Mouse (Mus musculus) embryonic facial prominence, embryonic 15.5 days (tissue): Measurements from ENCODE around the gene Dock1. TPM values are rescaled to one million over a fixed set of nuclear protein-coding genes. Genes with fewer than 3 reads are reported as not detected.

Experiments
- ATAC-seq: fragments of 200-750 bp; cut with Nextera tagmentation; 2 replicates; pipeline ENCODE4 v1.8.0; 2017; ENCODE audit warnings: low read depth, moderate TSS enrichment; ENCODE audit not compliant: insufficient number of reproducible peaks, low FRiP score, low TSS enrichment
- H3K27ac ChIP-seq: fragments of 300-500 bp; sonication (generic); replicated peaks from 2 replicates; pipeline ENCODE4 v1.5.1; 2015; ENCODE audit warnings: mild to moderate bottlenecking, inconsistent platforms
- H3K27me3 ChIP-seq: fragments of 300-500 bp; sonication (generic); 2 replicates; pipeline ENCODE4 v1.6.1; 2015; ENCODE audit warnings: inconsistent platforms
- H3K36me3 ChIP-seq: fragments of 300-500 bp; sonication (generic); 2 replicates; pipeline ENCODE4 v1.6.1; 2015; ENCODE audit warnings: mild to moderate bottlenecking, inconsistent platforms
- H3K4me1 ChIP-seq: fragments of 300-500 bp; sonication (generic); 2 replicates; pipeline ENCODE4 v1.6.1; 2015; ENCODE audit warnings: inconsistent platforms
- H3K4me2 ChIP-seq: fragments of 300-500 bp; sonication (generic); replicated peaks from 2 replicates; pipeline ENCODE4 v1.6.1; 2015; ENCODE audit warnings: mild to moderate bottlenecking, inconsistent platforms
- H3K4me3 ChIP-seq: fragments of 300-500 bp; sonication (generic); replicated peaks from 2 replicates; pipeline ENCODE4 v1.5.1; 2015; ENCODE audit warnings: mild to moderate bottlenecking, inconsistent platforms
- H3K9ac ChIP-seq: fragments of 300-500 bp; sonication (generic); 2 replicates; pipeline ENCODE4 v1.6.1; 2015; ENCODE audit warnings: inconsistent platforms
- H3K9me3 ChIP-seq: fragments of 300-500 bp; sonication (generic); replicated peaks from 2 replicates; pipeline ENCODE4 v1.6.1; 2016; ENCODE audit warnings: inconsistent platforms
- WGBS: fragments of 180-500 bp; shearing (Covaris S2); methylation state at CpG from one replicate; pipeline ENCODE4 v1.1.7; 2015; 5-methylcytosine and 5-hydroxymethylcytosine counted together
- polyA plus RNA-seq: library from polyadenylated mRNA; unstranded; fragments of >200 nt; fragmentation: Nextera tagmentation; extraction: Ambion mirVana; gene quantifications from 2 replicates; pipeline ENCODE4 v1.2.1, GENCODE M21; 2015

Gene Dock1
- polyA plus RNA-seq, 1 experiment from 2014 or later = 33.8 TPM

DNA sequence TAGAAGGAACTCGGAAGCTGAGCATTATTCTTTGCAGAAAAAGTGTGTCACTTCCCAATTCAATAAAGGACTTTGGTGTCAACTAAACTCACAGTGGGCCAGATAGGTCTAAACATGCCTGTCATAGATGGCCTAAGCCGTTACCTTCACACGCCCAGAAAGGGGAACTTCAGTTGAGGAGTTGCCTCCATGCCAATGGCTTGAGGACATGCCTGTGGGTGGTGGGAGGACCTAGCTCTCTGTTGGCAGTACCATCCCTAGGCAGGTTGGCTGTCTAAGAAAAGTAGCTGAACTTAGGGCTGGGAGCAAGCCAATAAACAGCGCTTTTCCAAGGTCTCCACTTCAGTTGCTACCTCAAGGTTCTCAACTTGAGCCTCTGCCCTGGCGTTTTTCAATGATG lies 53.1 kb downstream of the Dock1 start:
- Histone ChIP-seq H3K27ac (no peak overlapping the region), H3K4me1 (peaks cover 20% of the 10 kb centered on the region; the same call in 1 of the 2 replicates), H3K9ac (no peak overlapping the region), H3K9me3 (no peaks in the 10 kb centered on the region), H3K4me2 (no peak overlapping the region), H3K27me3 (no peaks in the 10 kb centered on the region), H3K4me3 (no peak overlapping the region), H3K36me3 (peaks cover 10% of the 10 kb centered on the region; the same call in 1 of the 2 replicates)
- WGBS = 79% methylated on average over 5 of the region's 5 CpGs
- ATAC-seq = no peak

DNA sequence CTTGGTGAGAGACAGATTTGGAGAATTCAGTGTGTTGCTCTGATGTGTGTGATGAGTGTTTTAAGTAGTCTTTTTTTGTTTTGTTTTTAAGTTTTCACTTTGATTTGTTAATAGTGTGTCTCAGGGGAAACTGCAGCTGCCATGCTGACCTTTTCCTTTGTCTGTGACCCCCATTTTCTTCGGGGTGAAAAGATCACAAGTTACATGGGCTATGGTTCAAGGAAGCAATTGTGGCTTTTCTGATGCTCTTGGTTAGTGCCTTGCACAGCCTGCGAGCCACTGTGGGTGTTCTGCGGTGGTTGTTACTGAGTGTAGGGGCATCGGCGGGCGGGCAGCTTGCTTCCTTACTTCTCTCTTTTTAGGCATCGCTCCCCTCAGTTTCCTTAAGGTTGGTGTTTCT lies 54.4 kb downstream of the Dock1 start:
- no peak overlapping the region for H3K4me2 ChIP-seq
- WGBS = 23% methylated on average over 7 of the region's 7 CpGs

DNA sequence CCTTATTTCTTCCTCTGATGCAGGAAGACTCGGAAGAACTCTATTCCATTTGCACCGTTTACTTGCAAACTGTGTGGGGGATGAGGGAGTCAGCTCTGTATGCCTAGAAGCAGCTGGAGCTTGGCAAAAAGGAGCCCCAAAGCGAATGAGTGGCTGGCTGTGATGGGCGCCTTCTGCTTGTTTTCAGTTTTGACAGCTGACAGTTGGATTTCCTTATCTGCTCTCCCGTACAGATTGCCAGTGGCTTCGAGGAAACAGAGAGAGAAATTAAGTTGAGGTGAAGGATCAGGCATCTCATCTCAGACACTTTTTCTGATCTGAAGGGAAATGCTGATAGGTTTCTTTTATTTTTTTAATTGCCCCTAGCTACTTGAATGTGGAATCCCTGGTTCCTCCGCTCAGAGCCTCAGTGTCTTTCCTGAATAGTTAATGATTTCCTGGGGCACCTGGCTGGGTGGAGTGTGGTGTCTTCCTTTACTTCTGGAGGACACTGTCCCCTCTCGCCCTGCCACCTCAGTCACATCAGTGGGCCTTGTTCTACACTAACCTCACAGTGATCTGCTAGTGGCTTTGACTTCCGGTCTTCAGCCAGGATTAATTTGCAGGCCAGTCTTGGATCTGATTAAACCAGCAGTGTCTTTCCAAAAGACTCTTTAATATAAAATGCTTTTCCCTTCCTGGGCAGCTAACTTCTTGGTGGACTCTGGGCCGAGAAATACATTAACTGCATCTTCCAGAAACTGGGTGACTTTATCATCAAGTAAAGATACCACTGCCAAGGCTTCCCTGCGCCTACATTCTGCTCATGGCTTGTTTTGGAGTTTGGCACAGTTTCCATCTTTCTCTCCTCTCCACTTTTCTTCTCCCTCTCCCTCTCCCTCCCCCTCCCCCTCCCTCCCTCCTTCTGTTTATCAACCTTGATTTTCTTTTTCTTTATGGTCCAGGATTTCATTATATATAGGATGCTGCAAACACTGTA lies 55.4 kb downstream of the Dock1 start:
- WGBS = 50% methylated on average over 11 of the region's 11 CpGs
- Histone ChIP-seq H3K9ac (no peak overlapping the region), H3K9me3 (no peaks in the 10 kb centered on the region), H3K27me3 (no peaks in the 10 kb centered on the region), H3K27ac (no peak overlapping the region), H3K4me3 (no peak overlapping the region), H3K36me3 (peaks cover 16% of the 10 kb centered on the region; the same call in 1 of the 2 replicates), H3K4me1 (peaks cover 20% of the 10 kb centered on the region; the same call in 1 of the 2 replicates), H3K4me2 (no peak overlapping the region)
- no peak for ATAC-seq

More for the DNA sequence above, 54.4 kb downstream of the Dock1 start:
- peaks cover 12% of the 10 kb centered on the region; the same call in 1 of the 2 replicates for H3K36me3 ChIP-seq
- no peak for ATAC-seq
- H3K9ac ChIP-seq = no peak overlapping the region
- peaks cover 20% of the 10 kb centered on the region; the same call in 1 of the 2 replicates for H3K4me1 ChIP-seq
- H3K4me3 ChIP-seq = no peak overlapping the region
- no peaks in the 10 kb centered on the region for H3K27me3 ChIP-seq
- no peaks in the 10 kb centered on the region for H3K9me3 ChIP-seq
- H3K27ac ChIP-seq = no peak overlapping the region

DNA sequence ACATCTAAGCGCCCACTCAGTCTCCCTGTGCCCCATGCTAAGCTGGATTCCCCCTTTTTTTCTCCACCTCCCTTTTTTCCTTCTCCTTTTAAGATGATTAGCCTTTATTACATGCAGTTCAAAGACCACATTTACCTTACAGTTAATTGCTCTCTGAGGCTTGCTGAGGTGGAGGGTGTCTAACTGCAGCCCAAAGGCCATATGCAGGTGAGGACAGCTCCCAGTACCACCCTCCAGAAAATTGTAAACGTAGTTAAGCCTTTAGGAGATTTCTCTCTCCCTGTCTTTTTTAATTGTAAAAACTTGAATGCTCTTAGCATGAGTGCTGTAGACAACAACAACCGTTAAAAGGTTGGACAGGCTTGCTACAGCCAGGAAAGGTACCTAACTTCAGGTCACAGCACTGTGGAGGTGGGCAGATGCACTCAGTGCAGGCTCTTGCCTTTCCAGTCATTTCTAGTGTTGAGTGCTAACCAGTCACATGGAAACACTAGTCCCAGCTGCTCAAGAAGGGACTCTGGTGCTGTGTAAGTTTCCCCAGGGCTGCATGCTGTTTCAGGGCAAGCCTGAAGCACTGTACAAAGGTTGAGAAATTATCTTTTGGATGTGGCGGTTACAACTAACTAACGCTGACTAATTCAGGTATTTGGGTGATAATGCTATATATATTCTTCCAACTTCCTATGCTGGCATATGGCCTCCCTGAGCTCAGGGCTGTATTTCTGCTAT lies 56.2 kb downstream of the Dock1 start:
- Histone ChIP-seq H3K36me3 (peaks cover 16% of the 10 kb centered on the region; the same call in 1 of the 2 replicates), H3K4me3 (no peak overlapping the region), H3K9ac (no peak overlapping the region), H3K27ac (no peak overlapping the region), H3K4me1 (peaks cover 20% of the 10 kb centered on the region; the same call in 1 of the 2 replicates), H3K9me3 (no peaks in the 10 kb centered on the region), H3K27me3 (no peaks in the 10 kb centered on the region), H3K4me2 (no peak overlapping the region)
- no peak; the same call in 1 of the 2 replicates for ATAC-seq
- WGBS = 76% methylated on average over 5 of the region's 5 CpGs

DNA sequence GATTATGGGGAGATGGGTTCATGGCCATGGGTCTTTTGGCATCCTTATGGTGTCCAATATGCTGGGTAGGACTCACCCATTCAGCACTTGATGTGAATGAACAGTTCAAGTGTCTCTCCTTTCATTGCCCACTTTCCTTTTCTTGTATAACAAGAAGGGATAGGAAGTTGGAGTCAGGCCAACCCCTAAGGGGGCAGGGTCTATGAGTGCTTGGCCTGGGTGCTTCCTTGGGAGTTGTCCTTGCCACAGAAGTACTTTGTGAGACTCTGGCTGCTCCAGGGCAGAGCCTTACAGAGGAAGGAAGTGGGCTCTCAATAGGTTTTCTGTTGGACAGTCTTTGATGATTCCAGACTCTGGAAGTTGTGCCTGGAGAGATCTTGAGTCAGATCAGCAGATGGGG lies 58.9 kb downstream of the Dock1 start:
- Histone ChIP-seq H3K4me1 (0 out of 2 replicates have a peak, but pooled peaks cover 9% of the 10 kb centered on the region), H3K36me3 (peaks cover 30% of the 10 kb centered on the region; the same call in 1 of the 2 replicates), H3K27me3 (no peaks in the 10 kb centered on the region), H3K4me2 (no peak overlapping the region), H3K4me3 (no peak overlapping the region), H3K9ac (no peak overlapping the region), H3K9me3 (no peaks in the 10 kb centered on the region), H3K27ac (no peak overlapping the region)
- ATAC-seq = no peak

DNA sequence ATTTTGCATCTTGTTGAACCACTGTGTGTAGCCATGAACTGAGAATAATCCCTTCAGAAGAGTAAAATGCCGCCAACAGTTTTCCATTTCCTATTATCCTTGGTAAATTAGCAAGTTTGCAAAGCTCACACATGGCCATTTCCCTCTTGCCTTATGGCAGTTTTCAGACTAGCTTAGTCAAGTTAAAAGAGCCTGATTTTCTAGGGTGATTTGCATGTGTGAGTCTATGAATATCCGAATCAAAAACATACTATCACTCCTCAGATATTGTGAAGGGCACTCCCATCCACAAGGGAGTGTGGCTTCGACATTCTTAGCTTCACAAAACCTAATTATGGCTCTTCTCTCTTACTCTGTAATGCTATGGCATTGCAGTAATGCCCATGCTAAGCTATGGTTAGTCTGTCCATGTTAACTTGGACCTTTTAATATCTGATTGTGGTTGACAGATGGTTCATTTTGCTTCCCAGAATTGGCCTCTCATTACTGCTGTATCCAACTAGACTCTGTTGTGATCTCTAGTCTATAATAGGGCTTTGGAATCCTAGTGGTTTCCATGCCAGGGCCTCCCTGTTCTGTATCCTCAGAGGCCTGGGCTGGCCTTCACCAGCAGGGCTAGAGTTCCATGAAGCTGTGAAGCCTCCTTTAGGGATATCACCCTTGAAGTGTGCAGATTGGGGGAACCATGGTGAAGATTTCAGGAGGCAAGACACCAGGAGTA lies 60.1 kb downstream of the Dock1 start:
- peaks cover 39% of the 10 kb centered on the region; the same call in 1 of the 2 replicates for H3K36me3 ChIP-seq
- no peak overlapping the region for H3K4me3 ChIP-seq
- WGBS = 71% methylated on average over 3 of the region's 3 CpGs
- H3K27ac ChIP-seq = no peak overlapping the region
- no peaks in the 10 kb centered on the region for H3K9me3 ChIP-seq
- no peak overlapping the region for H3K9ac ChIP-seq
- H3K4me1 ChIP-seq = 0 out of 2 replicates have a peak, but pooled peaks cover 5% of the 10 kb centered on the region
- peak; percentile 73 for ATAC-seq
- no peak overlapping the region for H3K4me2 ChIP-seq
- H3K27me3 ChIP-seq = no peaks in the 10 kb centered on the region

DNA sequence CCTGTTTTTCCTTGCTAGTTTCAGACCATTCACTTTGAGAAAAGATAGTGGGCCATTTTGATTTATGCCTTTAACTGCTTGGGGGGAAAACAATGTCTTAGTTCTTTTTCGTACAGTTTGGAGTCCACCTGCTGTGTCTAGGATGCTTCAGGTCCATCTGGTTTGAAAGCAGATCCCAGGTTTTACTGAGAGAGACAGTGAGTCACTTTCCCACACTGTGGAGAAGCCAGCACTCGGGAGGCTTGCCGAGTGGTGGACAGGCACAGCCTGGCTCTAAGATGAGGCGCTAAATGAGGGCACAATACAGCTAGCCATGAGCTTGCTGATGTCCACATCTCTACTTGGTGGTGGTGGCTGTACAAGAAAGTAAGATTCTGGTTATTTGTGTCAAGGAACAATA lies 76.6 kb downstream of the Dock1 start:
- no peaks in the 10 kb centered on the region for H3K4me1 ChIP-seq
- no peaks in the 10 kb centered on the region for H3K9me3 ChIP-seq

DNA sequence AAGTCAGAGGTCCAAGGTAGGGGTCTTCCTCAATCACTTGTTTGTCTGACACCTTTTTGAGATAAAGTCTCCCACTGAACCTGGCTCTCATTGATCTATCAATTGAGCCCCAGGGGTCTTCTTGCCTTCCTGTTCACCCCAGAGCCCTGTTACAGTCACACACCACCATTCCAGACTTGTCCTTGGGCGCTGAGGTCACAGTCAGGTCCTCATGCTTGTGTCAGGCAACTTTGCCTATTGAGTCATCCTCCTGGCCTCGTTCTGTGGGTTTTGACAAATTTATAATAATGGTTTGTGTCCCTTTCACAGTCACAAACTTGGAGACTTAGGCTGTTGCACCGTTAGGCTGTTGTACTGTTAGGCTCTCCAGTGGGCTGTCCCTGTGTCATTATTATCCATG lies 77.9 kb downstream of the Dock1 start:
- H3K27ac ChIP-seq = no peak overlapping the region
- H3K4me1 ChIP-seq = no peaks in the 10 kb centered on the region
- H3K9ac ChIP-seq = no peak overlapping the region
- ATAC-seq = no peak
- no peak overlapping the region for H3K4me2 ChIP-seq
- no peaks in the 10 kb centered on the region for H3K27me3 ChIP-seq
- no peaks in the 10 kb centered on the region for H3K9me3 ChIP-seq
- no peak overlapping the region for H3K4me3 ChIP-seq
- WGBS = 86% methylated on average over 3 of the region's 3 CpGs
- H3K36me3 ChIP-seq = peaks cover 85% of the 10 kb centered on the region

More for the DNA sequence above, 76.6 kb downstream of the Dock1 start:
- no peak overlapping the region for H3K4me3 ChIP-seq
- 93% methylated on average over 4 of the region's 4 CpGs for WGBS
- no peak for ATAC-seq
- peaks cover 84% of the 10 kb centered on the region for H3K36me3 ChIP-seq
- H3K9ac ChIP-seq = no peak overlapping the region
- no peaks in the 10 kb centered on the region for H3K27me3 ChIP-seq
- H3K4me2 ChIP-seq = no peak overlapping the region
- H3K27ac ChIP-seq = no peak overlapping the region

DNA sequence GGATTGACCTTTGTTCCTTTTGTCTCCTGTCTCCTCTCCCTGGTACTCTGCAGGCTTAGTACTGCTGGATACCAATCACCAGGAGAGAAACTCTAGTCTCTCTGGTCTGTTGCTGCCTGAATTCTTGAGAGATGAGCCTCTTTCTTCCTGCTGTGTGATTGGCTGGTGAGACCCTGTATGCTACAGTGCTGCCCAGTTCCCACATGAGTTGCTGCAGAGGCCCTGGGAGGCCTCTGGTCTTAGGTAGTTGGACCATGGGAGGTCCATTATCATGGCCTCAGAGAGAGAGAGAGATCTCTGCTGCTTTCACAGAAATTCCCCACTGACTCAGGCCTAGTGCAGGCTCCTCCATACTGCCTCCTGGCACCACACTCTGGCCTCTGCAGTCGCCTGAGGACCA lies 79.2 kb downstream of the Dock1 start:
- H3K36me3 ChIP-seq = peaks cover 82% of the 10 kb centered on the region
- H3K4me1 ChIP-seq = no peaks in the 10 kb centered on the region
- H3K9ac ChIP-seq = no peak overlapping the region
- 91% methylated on average over 1 of the region's 1 CpGs for WGBS
- H3K4me2 ChIP-seq = no peak overlapping the region
- no peak for ATAC-seq
- H3K9me3 ChIP-seq = no peaks in the 10 kb centered on the region
- no peak overlapping the region for H3K27ac ChIP-seq
- no peaks in the 10 kb centered on the region for H3K27me3 ChIP-seq
- no peak overlapping the region for H3K4me3 ChIP-seq

DNA sequence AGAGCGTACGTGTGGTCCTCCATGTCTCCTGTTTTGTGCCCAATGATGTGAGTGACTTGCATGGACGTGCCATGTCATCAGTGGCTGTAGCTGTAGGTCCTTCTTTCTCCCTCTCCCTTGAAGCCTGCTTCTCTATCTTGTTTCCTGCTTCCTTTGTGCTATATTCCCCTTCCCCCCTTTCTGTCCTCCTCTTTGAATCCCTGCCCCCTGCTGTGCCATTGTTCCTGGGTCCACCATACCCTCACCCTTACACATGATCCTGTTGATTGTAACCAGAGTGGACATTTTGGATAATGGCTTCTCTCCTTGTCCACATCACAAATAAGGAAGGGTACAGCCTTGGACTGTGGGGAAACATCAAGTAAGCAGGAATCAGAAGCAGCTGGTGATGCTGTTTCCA lies 81.0 kb downstream of the Dock1 start:
- H3K4me3 ChIP-seq = no peak overlapping the region
- WGBS = 96% methylated on average over 3 of the region's 3 CpGs
- no peaks in the 10 kb centered on the region for H3K27me3 ChIP-seq
- no peak overlapping the region for H3K9ac ChIP-seq
- H3K4me1 ChIP-seq = no peaks in the 10 kb centered on the region
- H3K27ac ChIP-seq = no peak overlapping the region
- no peaks in the 10 kb centered on the region for H3K9me3 ChIP-seq
- no peak for ATAC-seq
- no peak overlapping the region for H3K4me2 ChIP-seq
- peaks cover 87% of the 10 kb centered on the region for H3K36me3 ChIP-seq

DNA sequence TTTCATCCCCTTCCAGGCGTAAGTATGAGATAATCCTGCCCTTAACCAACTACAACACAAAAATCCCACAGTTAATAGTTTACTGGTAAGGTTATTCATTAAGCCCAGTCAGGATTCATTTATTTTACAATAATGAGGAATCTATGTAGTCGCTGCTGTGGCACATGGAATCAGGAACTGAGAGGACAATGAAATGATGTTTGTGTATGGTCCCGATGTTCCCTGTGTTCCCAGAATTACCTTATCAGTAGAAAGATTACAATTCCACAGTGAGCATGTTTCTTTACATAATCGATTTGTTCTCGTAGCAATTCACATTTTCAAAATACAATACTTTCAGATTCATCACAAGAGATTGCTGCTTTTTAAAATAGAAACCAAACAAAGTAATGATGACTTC lies 83.0 kb downstream of the Dock1 start:
- H3K4me2 ChIP-seq = no peak overlapping the region
- ATAC-seq = no peak
- no peaks in the 10 kb centered on the region for H3K27me3 ChIP-seq
- no peaks in the 10 kb centered on the region for H3K4me1 ChIP-seq
- H3K36me3 ChIP-seq = peaks cover 87% of the 10 kb centered on the region
- no peak overlapping the region for H3K9ac ChIP-seq
- H3K27ac ChIP-seq = no peak overlapping the region
- WGBS = 87% methylated on average over 5 of the region's 5 CpGs
- no peak overlapping the region for H3K4me3 ChIP-seq
- H3K9me3 ChIP-seq = no peaks in the 10 kb centered on the region
